Mouse (Mus musculus) ovary, postnatal 14 days (tissue): Measurements from ENCODE around the gene Srp14.
A peak's percentile ranks its signal among the peaks of the same experiment; 100 is the strongest.

Source experiments
- DNase-seq: peaks from one replicate; pipeline ENCODE4 v3.0.0; 2022; ENCODE audit warnings: low spot score

Gene Srp14

GRCm38 (mm10) chr2:118431589-118431988 lies 47.9 kb downstream of the Srp14 start:
- peak; percentile 17 for DNase-seq

GRCm38 (mm10) chr2:118430630-118431029 lies 48.9 kb downstream of the Srp14 start:
- no peak for DNase-seq

GRCm38 (mm10) chr2:118429297-118429696 lies 50.2 kb downstream of the Srp14 start:
- no peak for DNase-seq

GRCm38 (mm10) chr2:118428296-118428695 lies 51.2 kb downstream of the Srp14 start:
- no peak for DNase-seq
